Mouse (Mus musculus) stomach, postnatal 0 days (tissue): ENCODE data around the gene C2cd2.

Source experiments
- CTCF ChIP-seq: IDR thresholded peaks from 2 replicates; pipeline ENCODE4 v1.5.1; 2016; ENCODE audit warnings: antibody characterized with exemption, low read depth, mild to moderate bottlenecking, moderate library complexity
- EP300 ChIP-seq: optimal IDR thresholded peaks from 2 replicates; pipeline ENCODE3; 2016; ENCODE audit warnings: antibody characterized with exemption

DNA sequence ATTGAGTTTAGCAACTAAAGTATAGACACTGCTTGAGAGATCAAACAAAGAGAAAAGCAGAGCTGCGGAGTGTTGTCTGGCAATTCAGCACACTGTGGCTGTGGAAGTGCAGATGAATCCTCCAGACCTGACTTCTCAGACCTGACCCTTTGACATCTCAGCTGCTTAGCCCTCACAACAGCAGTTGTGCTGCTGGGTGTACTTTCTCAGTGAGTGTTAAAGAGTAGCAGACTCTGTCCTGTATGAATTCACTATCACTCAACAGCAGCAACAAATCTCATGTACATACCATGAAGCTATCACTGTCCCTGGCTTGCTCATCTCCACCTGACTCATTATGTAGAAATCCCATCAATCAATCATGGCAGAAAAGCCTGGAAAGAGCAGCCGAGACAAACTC is 6.4 kb downstream of the C2cd2 start:
- TF ChIP-seq CTCF (no peak), EP300 (no peak)
